Mouse (Mus musculus) frontal cortex, postnatal 14 days (tissue): ENCODE measurements around the gene Bdp1.

Experiments used
- DNase-seq, 2 experiments: peaks; one replicate each; pipeline ENCODE4 v3.0.0; 2022; ENCODE audit warnings: low spot score in 2 of 2

The Bdp1 gene

GRCm38 (mm10) chr13:100001790-100002196 lies 102.1 kb downstream of the Bdp1 start:
- peak; percentile 70 to 72 for DNase-seq

DNA sequence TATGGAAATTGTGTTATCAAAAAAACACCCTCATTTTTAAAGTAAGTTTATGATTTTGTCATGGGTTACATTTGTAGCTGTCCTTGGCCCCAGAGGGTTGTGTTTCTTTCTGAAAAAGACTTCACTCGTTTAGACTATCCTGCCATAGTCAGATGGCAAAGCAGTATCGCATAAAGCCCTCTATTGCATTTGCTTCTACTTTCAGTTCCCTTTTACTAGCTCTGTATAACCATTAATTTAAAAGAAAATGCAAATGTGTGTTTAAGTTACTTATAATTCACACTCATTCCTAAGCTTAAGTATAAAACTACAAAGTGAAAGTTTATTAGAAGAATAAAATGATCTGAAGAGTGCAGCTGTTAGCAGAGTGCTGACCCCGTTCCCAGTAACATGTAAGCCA lies 104.8 kb downstream of the Bdp1 start:
- no peak for DNase-seq

- DNase-seq: no peak
These were observed 105.8 kb downstream of the Bdp1 start for GRCm38 (mm10) chr13:99998099-99998498.

DNA sequence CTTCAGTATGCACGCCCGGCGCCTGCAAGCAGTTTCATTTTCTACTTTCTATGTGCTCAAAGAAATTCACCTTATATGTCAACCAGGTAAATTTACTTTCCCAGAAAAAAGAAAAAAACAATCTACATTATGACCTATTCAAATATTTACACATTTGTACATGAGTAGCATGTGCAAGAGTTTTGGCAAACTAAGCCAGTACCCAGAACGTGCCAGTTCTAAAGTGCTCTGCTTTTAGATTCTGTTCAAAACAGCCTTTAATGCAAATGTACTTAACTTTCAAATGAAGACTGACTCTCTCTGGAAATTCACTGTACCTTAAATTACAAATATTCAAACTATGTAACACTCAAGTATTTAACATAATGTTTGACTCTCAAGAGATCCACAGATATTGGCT lies 114.3 kb downstream of the Bdp1 start:
- no peak for DNase-seq

DNA sequence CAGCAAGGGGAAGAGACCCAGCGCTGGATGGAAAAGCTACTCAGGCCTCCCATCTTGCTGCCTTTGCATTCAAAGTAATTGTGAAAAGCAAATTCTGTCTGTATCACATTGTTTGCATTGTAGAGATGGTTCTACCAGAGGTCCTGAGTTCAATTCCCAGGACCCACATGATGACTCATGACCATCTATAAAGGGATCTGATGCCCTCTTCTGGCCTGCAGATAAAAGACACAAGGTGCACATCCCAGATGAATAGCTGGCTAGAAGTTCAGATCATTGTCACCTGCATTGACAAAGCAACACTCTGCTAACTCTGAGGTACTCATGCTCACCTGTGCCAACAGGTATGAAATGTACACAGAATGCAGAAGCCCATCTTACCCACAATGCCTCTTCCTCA lies 120.5 kb downstream of the Bdp1 start:
- DNase-seq: no peak

DNA sequence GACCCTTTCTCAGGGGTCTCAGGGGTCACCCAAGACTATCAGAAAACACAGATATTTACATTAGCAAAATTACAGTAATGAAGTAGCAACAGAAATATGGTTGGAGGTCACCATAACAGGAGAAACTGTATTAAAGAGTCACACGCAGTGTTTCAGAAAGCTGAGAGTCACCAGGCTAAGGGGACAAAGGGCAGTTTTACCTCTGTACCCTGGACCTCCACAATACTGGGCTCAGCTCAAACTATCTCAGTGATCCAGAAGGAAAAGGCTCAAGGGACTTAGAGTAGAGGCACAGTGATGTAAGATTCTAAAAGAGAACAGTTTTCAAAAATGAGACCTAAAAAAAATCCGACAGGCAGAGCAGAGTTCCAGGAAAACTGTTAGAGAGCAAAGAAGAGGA lies 124.5 kb downstream of the Bdp1 start:
- no peak for DNase-seq

GRCm38 (mm10) chr13:99970089-99970488 lies 133.8 kb downstream of the Bdp1 start:
- DNase-seq: no peak
